Mouse (Mus musculus) spleen, postnatal 36 days (tissue): Measurements from ENCODE around the gene Gm49354.
"Not testable (repeated sequence)": the region's sequence is repeated elsewhere in the genome, so short reads cannot be mapped to it uniquely, and the experiment has no call there.

ENCODE experiments used
- DNase-seq, 2 experiments: peaks; one replicate each; pipeline ENCODE4 v3.0.0; 2022; ENCODE audit warnings: low spot score in 2 of 2, mixed read lengths in 1 of 2

Gene Gm49354

DNA sequence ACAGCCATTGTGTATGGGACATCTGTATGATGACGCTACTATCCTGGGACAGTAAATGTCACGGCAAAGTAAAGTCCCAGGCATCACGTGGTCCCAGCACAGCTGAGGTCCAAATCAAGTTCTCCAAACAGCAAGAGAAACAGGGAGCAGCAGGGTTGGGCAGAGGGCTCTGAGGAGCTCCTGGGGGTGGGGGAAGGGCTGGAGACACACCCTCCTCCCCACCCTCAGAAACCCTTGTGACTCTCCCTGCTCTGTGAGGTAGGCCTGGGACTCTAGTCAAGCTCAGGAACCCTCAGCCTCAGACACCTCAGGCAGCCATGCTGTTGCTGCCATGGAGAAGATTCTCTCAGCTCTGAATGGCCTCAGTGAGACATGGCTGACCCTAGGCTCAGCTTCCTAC, 70.1 kb downstream of the Gm49354 start, which contains the start of gene Spata31d1b:
Gene Spata31d1b, plus strand, starts transcription at position 301 of the 400 bp plus-strand sequence.
- not testable (repeated sequence) for DNase-seq

- DNase-seq = no peak
Measured at GRCm38 (mm10) chr13:59710230-59710629, 71.8 kb downstream of the Gm49354 start, which contains the start of gene Spata31d1a. Spata31d1a (minus strand) TSS chr13:59710330.
